Mouse (Mus musculus) cerebellum, adult (tissue): ENCODE data around the gene Dhx58.

Experiments
- ATAC-seq: cut with Nextera tagmentation; 2 replicates; pipeline ENCODE4 v1.9.2; 2017; ENCODE audit warnings: mild to moderate bottlenecking, moderate library complexity, mixed read lengths; ENCODE audit not compliant: insufficient number of reproducible peaks, low FRiP score, low TSS enrichment

The Dhx58 gene

DNA sequence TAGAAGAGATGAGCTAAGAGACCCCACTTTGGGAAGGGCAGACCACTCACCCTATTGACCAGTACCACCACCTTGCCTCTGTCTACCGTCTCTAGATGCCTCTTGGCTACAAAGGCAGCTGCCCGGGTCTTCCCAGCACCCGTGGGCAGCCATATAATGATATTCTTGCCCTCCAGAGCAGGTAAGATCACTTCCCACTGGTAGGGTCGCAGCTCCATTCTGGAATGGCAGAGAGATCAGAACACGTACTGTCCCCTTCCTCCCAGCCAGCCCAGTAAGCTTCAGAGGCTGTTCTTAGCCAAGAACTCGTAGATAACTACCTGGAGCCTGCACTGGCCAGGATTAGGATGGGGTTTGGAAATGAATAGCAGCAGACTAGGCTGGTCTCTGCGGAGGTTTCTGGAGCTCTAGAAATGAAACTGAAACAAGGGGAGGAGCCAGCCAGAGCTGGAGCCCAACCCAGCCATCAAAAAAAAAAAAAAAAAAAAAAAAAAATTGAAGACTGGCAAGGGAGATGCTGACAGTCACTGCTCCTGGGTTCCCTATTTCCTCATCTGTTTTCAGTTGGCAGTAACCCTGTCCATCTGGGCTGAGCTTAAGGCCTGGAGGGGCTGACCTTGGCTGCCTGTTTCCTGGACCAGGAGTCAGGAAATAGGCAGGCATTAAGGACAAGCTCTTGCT is at the start of gene Dhx58:
Dhx58 (minus strand) TSS at position 421 of the 681 bp plus-strand sequence.
- ATAC-seq = no peak

DNA sequence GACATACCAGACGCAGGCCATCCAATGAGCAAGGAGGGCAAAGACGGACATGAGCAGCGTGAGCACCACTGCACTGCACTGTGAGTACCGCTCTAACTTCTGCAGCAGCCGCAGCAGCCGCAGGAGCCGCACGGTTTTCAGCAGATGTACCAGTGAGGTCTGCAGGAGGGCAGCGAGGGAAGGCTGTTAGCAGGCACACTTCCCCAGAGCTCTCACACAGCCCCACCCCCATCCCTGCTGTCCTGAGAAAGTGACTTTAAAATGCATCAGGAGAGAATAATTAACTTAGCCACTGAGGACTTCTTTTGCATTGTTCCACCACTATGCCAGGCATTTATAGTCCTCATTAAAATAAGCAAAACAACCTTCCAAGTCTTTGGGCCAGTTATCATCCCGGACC is 48.2 kb upstream of the Dhx58 start:
- ATAC-seq = no peak

DNA sequence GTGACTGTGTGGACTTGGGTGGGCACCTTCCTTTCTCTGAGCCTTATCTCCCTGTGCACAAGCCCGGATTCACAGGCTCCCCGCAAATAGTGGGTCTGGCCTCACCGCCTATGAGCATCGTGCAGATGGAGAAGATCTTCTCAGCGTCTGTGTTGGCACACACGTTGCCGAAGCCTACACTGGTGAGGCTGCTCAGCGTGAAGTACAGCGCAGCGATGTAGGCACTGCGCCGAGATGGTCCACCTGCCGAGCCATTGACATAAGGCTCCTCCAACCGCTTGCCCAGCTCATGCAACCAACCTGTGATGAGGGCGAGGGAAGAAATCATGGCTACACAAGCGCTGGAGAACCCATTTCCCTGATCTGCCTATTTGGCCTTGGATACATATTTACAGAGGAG is 46.1 kb upstream of the Dhx58 start:
- ATAC-seq = no peak

DNA sequence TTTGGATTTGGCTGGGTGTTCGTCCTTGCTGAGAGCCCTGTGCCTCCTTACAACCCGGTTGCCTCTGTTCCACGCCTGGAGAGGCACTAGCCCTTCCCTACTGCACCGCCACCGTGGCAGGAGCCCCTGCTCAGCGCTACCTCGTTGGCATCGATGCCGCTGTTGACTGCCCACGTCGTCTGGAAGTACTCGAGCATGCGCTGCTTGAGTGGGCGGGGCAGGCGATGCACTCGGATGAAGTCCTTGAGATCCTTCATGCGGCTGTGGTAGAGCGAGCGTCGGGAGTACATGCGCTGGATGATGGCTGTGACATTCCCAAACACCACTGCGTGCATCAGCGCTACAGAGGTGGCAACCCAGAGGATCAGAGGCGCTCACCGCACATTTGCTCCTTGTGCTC is 45.4 kb upstream of the Dhx58 start:
- no peak for ATAC-seq

DNA sequence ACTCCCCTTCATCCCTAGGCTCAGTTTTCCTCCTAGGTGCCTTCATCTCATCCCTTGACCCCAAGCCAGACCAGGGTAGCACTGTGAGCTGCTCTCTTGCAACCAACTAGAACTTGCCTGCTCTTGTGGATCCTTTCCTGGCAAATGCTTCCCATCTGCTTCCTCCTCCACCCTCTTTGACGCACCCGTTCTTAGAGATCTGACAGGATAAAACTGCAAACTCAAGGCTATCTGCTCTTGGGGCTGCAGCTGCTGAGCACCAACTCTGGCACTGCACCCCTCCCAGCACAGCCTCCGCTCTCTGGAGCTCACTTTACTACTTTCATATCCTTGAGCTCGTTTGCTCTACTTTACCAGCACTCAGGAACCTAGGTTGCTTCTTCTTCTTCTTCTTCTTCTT is 44.5 kb upstream of the Dhx58 start:
- ATAC-seq = no peak

DNA sequence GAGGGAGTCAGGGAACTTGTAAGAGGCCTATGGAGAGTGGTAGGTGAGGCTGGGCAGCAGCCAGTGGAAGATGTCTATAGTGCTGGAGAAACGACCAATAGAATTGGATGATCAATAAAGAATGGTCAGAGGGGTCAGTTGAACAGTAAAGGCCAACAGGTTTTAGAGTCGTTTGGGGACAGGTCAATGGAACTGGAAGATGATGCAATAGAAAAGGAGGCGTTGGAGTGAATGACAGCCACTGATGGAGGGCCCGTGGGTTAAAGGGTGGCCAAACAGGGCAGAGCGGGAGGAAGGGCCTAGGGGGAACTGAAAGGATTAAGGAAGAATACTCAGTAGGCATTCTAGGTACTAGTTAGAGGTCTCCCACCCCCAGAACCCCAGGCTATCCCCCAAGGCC is 43.0 kb upstream of the Dhx58 start:
- ATAC-seq = no peak

DNA sequence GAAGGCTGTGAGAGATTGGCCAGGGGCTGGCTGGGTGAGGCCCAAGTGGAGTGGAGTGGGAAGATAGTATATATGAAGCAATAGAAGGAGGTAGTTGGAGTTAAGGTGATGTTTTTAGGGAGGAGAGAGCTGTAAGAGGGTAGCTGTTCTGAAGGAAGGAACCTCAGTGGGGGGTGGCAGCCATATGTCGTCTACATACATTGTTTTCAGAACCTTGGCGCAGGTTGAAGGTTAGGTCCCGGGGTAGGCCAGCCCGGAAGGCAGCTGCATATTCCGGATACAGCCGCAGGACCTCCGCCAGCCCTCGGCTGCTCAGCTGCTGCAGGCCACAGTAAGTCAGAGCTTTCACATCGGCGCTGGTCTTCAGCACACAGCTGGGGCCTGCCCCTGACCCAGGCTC is 42.5 kb upstream of the Dhx58 start:
- no peak for ATAC-seq

DNA sequence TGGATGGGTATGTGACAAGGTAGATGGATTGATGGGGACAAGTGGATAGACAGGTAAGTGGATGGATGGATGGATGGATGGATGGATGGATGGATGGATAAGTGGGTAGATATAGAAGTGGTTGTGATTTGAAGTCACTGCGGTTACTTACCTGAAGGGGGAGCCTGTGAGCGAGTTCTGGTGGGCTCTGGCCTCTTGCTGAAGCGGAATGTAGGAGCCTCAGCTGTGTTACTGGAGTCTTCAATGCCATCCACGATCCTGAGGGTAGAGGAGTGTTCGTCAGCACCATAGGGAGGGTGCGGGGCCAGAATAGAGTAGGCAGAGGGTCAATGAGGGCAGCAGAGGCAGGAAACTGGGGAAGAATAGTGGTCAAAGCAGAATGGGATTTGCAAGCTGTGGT is 41.0 kb upstream of the Dhx58 start:
- ATAC-seq = no peak

DNA sequence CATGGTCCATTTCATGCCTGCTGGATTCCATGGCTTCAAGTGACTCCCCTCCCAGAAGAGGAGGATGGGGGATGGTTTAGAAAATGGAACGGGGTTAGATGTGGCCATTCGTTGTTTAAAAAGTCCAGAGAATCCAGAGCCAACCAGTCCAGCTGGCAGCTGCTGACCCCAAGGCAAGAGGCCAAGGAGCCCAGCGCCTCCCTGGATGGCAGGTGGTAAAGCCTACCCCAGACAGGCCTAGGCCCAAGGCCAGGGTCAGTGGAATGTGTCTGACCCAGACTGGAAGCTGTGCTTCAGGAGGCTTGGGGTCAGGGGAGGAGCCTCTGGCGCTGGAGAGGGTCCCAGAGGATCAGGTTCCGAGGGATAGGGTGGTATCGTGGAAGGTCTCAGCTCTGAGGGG is 37.3 kb upstream of the Dhx58 start:
- no peak for ATAC-seq

DNA sequence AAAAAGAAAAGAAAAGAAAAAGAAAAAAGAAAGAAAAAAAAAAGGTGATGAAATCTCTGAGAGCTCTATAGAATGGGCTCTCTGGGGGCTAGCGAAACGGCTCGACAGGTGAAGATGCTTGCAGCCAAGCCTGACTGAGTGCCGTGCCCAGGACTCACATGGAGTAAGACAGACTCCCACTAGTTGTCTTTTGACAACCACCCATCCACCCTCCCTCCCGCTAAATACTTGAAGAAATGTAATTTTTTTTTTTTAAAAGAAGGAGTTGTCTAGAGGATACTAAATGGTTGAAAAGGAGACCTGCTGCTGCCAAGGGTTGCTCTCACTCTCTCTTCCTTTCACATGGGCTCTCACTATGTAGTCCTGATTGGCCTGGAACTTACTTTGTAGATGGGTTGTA is 34.7 kb upstream of the Dhx58 start:
- no peak for ATAC-seq

DNA sequence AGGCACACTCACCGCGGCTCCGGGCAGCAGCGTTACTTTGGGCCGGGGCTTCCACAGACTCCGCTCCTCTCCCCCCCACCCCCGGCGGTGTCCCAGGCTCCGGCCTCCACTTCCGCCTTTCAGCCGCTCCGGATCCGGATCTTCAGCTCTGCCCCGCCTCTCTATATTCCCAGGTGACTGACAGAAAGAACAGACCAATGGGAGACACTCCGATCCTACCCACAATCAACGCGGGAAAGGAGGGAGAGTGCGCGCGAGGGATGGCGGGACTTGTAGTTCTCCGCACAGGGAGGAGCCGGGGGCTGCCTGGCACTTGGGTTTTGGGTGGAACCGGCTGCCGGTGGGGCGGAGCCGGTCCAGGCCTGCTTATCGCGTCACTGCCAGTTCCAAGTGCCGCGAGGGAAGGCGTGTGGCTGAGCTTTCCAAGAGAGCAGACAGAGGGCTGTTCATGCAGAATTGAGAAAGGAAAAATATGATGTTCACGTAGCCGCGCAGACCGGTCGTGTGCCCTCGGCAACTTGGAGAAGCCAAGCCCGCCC is 34.1 kb upstream of the Dhx58 start, which contains the start of gene Rab5c:
Rab5c (minus strand) TSS at position 150 of the 539 bp plus-strand sequence.
- ATAC-seq = peak; percentile 98

DNA sequence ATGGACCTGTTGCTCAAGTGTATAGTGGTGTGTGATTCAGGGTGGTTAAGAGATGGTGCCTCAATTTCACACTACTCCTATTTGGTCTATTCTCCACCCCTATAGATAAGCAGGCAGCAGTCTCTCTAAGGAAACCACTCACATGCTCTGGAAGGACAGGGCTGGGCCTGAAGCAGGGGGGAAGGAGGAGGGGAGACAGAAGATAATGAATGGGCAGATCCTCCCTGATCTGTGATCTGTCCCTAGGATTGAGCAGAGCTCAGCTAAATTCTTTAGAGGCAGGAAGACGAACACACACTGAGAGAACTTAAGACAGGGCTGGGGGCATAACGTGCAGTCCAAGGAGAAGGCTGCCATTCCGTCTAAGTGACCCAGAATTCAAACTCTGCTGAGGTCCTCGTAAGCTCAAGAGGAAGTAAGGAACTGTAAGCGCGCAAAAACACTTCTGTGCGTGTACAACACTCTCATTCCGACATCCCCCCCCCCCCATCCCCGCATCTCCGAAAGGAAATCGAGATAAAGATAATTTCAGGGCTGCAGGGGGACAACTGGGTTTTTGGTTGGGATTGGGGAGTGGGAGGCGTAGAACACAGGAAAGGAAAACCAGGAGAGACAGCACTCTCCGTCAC is 33.1 kb upstream of the Dhx58 start:
- no peak for ATAC-seq

DNA sequence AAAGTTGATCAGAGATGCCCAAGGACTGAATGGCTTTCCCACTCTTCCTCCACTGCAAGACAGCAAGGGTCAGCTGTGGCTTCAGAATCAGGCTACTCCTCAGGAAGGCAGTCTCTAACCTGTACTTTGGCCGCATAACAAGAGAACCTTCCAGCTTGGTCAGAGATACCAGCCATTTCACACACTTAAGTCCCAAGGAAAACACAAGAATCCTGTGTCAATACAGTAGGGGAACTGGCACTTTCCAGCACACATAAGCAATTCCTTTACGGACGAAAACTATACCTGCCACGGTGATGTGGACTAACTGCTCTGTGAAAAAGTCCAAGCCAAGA is 32.6 kb upstream of the Dhx58 start:
- no peak for ATAC-seq

DNA sequence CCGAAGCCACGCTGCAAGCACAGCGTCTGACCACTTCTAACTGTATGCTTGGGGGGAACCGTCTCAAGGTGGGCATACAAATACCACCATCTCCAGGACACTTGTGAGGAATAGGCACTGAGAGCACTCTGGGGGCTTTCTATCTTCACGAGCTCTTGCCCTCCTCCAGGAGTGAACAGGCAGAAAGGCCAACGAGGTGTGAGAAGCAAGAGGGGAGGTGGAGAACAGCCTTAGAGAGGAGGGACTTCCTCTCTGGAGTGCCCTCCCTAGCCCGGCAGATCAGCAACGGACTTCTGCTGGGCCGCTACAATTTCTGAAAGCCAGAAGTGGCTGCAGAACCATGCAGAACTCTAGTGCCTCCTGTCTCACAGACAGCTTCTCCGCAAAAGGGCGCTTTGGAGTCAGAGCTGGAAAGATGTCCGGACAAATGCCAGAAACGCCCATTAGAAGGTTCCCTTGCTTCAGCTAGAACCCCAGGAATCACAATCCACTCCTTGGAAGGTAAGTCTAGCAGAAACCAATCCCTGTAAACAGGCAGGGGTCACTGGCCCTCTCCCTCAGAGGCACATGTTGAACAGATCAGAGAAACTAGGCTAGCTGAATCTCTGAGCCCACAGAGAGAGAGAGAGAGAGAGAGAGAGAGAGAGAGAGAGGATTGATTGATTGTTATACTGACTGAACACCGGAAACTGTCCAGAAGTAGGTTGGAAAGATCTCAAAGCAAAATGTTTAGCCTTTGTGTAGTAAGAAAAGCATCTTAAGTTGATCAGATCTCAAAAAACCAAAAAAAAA is 32.1 kb upstream of the Dhx58 start:
- no peak for ATAC-seq

DNA sequence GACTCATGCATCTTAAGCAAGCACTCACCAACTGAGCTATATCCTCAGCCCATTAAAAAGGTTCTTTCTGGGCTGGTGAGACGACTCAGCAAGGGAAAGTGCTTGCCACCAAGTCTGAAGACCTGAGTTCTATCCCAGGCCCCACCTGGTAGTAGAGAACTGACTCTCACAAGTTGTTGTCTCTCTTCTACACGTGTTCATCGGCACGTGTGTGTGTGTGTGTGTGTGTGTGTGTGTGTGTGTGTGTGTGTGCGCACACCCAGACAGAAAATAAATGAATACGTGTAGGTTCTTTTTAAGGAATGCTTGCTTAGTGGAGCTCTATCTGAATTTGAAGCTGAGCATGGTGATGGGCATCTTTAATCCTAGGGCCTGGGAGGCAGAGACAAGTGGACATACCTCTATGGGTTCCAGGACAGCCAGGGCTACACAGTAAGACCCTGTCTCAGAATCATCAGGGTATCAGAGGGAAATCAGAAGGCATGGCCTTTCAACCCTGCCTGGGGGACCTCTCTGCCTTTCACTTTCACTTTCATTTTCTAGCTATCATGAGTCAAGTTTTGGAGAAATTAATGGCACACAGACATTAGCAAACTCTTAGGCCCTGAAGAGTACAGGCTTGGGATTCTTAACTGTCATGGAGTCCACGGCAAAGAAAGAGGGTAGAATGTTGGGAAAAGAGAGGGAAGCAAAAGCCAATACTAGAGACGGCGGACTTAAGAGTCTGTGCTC is 31.2 kb upstream of the Dhx58 start:
- ATAC-seq = no peak

DNA sequence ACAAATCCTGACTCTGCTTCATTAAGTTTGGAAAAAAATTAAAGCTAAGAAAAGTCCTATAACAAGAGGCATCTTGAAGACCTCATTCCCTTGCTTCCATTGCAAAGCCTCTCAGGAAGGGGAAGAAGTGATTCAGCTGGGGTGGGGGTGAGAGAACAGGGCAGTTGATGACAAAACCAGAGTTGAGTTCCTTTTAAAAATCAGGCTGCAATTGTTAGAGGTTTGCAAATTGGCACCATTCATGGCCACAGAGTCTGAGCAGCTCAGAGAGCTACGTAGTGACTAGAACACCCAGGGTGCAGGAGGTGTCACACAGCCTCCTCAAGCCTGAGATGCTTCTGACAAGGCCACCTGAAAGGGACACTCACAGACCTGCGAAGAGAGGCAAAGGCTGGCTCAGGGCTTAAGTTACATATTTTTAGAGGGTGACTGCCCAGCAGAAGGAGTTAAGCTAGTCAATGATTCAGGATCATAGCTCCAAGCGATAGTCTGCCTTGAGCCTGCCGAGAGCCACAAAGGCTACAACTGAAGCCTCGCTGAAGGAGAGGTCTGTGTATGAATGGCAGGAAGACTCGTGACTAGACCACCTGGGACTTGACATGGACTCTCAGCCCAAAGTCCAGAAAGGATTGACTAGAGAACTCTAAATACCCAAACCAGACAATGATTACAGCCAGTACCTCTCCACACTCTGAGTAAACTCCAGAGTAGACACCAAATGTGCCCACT is 26.6 kb upstream of the Dhx58 start:
- ATAC-seq = no peak

DNA sequence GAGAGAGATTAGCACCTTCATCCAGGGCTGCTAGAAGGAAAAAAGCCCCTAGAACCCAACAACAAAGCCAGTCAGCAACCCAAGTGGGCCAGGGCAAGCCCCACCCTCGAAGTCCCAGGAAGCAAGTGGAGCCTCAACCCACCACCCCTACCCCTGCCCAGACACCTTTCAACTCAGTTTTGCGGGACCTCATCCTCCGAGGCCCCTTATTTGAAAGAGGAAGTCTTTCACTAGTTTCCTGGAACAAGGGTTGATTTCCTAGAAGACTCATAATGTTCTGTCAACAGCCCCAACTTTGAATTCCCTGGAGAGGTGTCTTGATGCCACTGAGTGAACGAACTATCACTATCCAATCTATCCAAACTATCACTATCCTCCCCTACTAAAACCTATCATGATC is 25.9 kb upstream of the Dhx58 start:
- ATAC-seq = no peak

DNA sequence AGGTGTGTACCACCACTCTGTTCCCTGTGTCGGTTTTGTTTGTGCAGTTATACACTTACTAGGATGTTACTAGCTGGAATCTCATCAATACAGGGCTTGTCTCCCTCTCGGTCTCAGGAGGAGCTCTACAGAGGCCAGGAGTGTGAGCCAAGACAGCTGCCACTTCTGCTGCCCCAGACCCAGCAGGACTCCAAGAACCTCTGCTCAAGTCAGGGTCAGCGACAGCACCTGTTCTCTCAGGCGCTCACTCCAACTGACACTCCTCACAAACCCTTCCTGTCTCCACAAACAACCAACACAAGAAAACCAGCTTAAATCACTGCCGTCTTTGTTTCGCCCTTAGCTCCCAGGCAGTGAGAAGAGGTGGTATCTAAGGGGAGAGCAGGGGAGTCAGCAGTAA is 24.5 kb upstream of the Dhx58 start:
- no peak for ATAC-seq

DNA sequence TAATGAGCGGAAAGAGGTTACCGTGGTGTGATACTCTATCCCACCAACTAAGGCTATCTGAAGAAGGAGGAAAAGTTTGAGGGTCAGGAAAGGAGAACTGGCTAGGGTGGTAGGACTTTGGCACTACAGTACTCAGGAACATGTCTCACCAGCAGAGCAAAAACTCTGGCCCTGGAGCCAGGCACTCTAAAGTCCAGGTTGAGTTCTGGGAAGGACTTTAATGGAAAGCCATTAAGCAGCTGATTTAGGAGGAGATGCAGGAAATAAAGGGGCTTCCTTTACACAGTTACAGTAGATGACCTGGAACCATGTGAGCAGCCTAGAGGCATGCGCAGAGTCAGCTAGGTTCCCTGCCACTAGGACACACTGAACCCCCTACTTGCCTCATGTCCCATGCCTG is 23.1 kb upstream of the Dhx58 start:
- ATAC-seq = no peak

DNA sequence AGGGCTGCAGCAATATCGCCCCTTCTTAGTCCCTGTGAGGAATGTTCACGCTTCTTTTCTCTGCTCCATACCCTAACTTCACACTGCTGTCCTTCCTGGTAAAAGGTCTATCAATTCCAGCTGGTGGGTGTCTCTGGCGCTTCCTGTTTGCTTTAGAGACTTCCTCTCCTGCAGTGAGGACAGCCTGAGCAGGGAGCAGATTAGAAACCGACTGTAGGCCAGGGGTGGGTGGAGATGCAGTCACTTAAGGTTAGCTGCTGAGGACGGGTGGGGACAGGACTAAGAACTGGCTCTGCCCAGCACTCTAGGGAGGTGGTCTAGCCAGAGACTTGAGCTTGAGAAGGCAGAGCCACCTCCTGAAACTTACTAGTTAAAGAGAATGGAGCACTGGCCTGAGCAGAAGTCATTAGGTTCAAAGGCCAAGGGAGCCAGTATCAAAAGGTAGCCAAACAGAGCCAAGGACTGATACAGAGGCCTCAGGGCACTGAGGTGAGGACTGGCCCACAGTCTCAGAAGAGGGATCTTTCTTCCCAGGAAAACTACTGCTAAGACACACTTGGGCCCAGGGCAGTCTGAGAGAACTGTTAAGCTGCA is 20.9 kb upstream of the Dhx58 start:
- no peak for ATAC-seq
